12 mouse cellular contexts compared by ENCODE assay signal in genomic region chr8:124192976-124193375, GRCm38 (mm10). TPM values are rescaled to one million over a fixed set of nuclear protein-coding genes. Genes with fewer than 3 reads are reported as not detected.
DNase-seq lines count a peak whose midpoint lies in the region; ATAC-seq and TF ChIP-seq lines count a peak whose summit lies in the region.
"Had no signal": no experiment of that assay in that cellular context is flagged by ENCODE, and none has a peak within 500 bp of the region (broad histone marks: within the 10 kb centered on the region; RNA-seq: fewer than 3 reads in every experiment).

No protein-coding gene starts in this region.

- no peak overlapping the region for H3K4me3 ChIP-seq in cortical plate, adult 2 months (ENCODE audit: insufficient read depth, low read length)
- no peak overlapping the region for H3K4me3 ChIP-seq in intestine, postnatal 0 days (ENCODE audit: low read depth, low read length)
- H3K4me3 ChIP-seq in forebrain, embryonic 16.5 days (replicated peaks; ENCODE audit: low read length) = no peak overlapping the region
- H3K4me3 ChIP-seq: embryonic facial prominence, embryonic 12.5 days had no signal

- no peak overlapping the region for H3K4me2 ChIP-seq in intestine, postnatal 0 days (replicated peaks; ENCODE audit: low read depth)
- no peak overlapping the region for H3K4me2 ChIP-seq in forebrain, embryonic 16.5 days (ENCODE audit: low read length)
- H3K4me2 ChIP-seq: embryonic facial prominence, embryonic 12.5 days had no signal

- H3K9ac ChIP-seq in intestine, postnatal 0 days (ENCODE audit: low read depth, low read length) = no peak overlapping the region
- no peak overlapping the region for H3K9ac ChIP-seq in forebrain, embryonic 16.5 days (replicated peaks; ENCODE audit: low read depth, low read length)
- H3K9ac ChIP-seq: embryonic facial prominence, embryonic 12.5 days had no signal

- no peaks in the 10 kb centered on the region for H3K36me3 ChIP-seq in intestine, postnatal 0 days (ENCODE audit: control insufficient read depth, insufficient read depth)
- H3K36me3 ChIP-seq in forebrain, embryonic 16.5 days (ENCODE audit: control insufficient read depth, insufficient read depth) = no peaks in the 10 kb centered on the region
- H3K36me3 ChIP-seq: embryonic facial prominence, embryonic 12.5 days had no signal

- no peak for TF ChIP-seq POLR2A in cortical plate, adult 2 months (IDR thresholded peaks at IDR 0.05; ENCODE audit: extremely low read depth, insufficient read depth, low read length)

- H3K27me3 ChIP-seq in intestine, postnatal 0 days (replicated peaks; ENCODE audit: control insufficient read depth, insufficient read depth, low read length) = no peaks in the 10 kb centered on the region
- H3K27me3 ChIP-seq in forebrain, embryonic 16.5 days (replicated peaks; ENCODE audit: control insufficient read depth, insufficient read depth, low read length) = no peaks in the 10 kb centered on the region

- H3K9me3 ChIP-seq in intestine, postnatal 0 days (ENCODE audit: control insufficient read depth) = no peaks in the 10 kb centered on the region
- no peaks in the 10 kb centered on the region for H3K9me3 ChIP-seq in forebrain, embryonic 16.5 days (ENCODE audit: control insufficient read depth, low read length)
- H3K9me3 ChIP-seq: embryonic facial prominence, embryonic 12.5 days had no signal

- H3K4me1 ChIP-seq in cortical plate, adult 2 months (ENCODE audit: control insufficient read depth, insufficient read depth, low read length) = no peaks in the 10 kb centered on the region
- H3K4me1 ChIP-seq in intestine, postnatal 0 days (replicated peaks; ENCODE audit: control insufficient read depth, insufficient read depth, low read length) = no peaks in the 10 kb centered on the region
- H3K4me1 ChIP-seq in forebrain, embryonic 16.5 days (replicated peaks; ENCODE audit: control insufficient read depth, insufficient read depth, low read length) = peaks cover 12% of the 10 kb centered on the region

- no peak for TF ChIP-seq CTCF in cortical plate, adult 2 months (IDR thresholded peaks at IDR 0.05; ENCODE audit: extremely low read depth, insufficient read depth, low read length)
- TF ChIP-seq CTCF in intestine, postnatal 0 days (IDR thresholded peaks at IDR 0.05; ENCODE audit: low read depth) = no peak

- DNase-seq in cerebellum, adult 9-11 months = peak; percentile 18
- no peak for DNase-seq in cerebellum, postnatal 36 days
- DNase-seq in 3134 (ENCODE audit: extremely low read depth, insufficient read length, low spot score) = peak; percentile 85
- peak; percentile 59 to 62 for DNase-seq in layer of hippocampus, adult 8-10 months (ENCODE audit: low spot score in 2 of 2)
- no peak for DNase-seq in thymus, postnatal 36 days
- DNase-seq: midbrain, embryonic 14.5 days had no signal

- ATAC-seq in intestine, postnatal 0 days = no peak
- no peak for ATAC-seq in forebrain, embryonic 16.5 days
- ATAC-seq: activated CD4-positive, CD25-positive, alpha-beta regulatory T cell, adult 4 months; hindbrain, embryonic 16.5 days had no signal

- WGBS in intestine, postnatal 0 days = 79% methylated on average over 10 of the region's 10 CpGs
- 81% methylated on average over 10 of the region's 10 CpGs for WGBS in forebrain, embryonic 16.5 days

- H3K27ac ChIP-seq in cortical plate, adult 2 months (ENCODE audit: insufficient read depth, low read length) = 0 out of 2 replicates have a peak overlapping the region, but pooled peaks have one; percentile 16
- no peak overlapping the region for H3K27ac ChIP-seq in intestine, postnatal 0 days (ENCODE audit: low read depth, low read length)
- no peak overlapping the region for H3K27ac ChIP-seq in forebrain, embryonic 16.5 days (ENCODE audit: low read length)
- H3K27ac ChIP-seq: embryonic facial prominence, embryonic 12.5 days had no signal

RNA-seq across cellular contexts. Expression of gene Galnt2, which starts 38.2 kb away (rescaled TPM):
- polyA plus RNA-seq in cortical plate, adult 2 months (2012; rRNA removed) = 24.3 and 25.3 TPM in 2 replicates
- 10 to 100 TPM; 33.7 to 48.5 (median 40.8) TPM for total RNA-seq in layer of hippocampus, adult 8-10 months (2022)
- polyA plus RNA-seq in intestine, postnatal 0 days (2015; fragmentation: Nextera tagmentation; extraction: Ambion mirVana) = 44.0 and 48.7 TPM in 2 replicates
- polyA plus RNA-seq in forebrain, embryonic 16.5 days (2015; fragmentation: Nextera tagmentation; extraction: Ambion mirVana) = 47.8 and 48.9 TPM in 2 replicates

Comparison
In these comparisons a context has a peak if more than half of its experiments do, and no peak if none do; other contexts are left out.
1. DNase-seq: peak in cerebellum, adult 9-11 months (single experiment), 3134 (single experiment) and layer of hippocampus, adult 8-10 months (2 of 2); none in cerebellum, postnatal 36 days (0 of 2) and thymus, postnatal 36 days (0 of 2).